Mouse (Mus musculus) cerebellum, adult 11 months (tissue): ENCODE data around the gene Rac2.

Source experiments
- DNase-seq: peaks from one replicate; pipeline ENCODE4 v3.0.0; 2022

The Rac2 gene

GRCm38 (mm10) chr15:78544561-78545001, 28.0 kb downstream of the Rac2 start, which contains the start of gene Sstr3:
Gene Sstr3 (minus strand): TSS chr15:78544685.
- peak; percentile 64 for DNase-seq

- DNase-seq = peak; percentile 37
These were observed 28.5 kb downstream of the Rac2 start for GRCm38 (mm10) chr15:78544041-78544440.

DNA sequence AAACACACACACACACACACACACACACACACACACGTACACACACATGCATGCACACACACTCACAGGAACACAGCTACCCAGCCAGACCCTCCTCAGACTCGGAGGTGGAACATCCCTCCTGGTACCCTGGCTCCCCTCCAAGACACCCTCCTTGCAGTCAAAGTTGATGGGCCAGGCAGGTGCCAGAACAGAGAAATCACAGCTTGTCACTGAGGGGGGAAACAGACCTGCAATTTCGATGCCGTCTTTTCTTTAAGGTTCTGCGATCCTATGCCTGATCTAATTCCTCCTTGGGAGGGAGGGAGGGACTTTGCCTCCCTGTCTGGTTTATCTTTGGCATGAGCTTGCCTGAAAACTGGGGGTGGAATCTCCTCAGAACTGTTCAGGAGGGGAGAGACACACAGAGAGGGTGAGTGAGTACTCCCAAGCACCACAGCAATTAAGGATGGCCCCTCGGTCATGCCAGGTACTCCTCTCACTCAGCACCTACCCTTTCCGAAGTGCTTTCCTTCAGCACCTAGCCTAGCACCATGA, 29.7 kb downstream of the Rac2 start:
- peak; percentile 52 for DNase-seq

DNA sequence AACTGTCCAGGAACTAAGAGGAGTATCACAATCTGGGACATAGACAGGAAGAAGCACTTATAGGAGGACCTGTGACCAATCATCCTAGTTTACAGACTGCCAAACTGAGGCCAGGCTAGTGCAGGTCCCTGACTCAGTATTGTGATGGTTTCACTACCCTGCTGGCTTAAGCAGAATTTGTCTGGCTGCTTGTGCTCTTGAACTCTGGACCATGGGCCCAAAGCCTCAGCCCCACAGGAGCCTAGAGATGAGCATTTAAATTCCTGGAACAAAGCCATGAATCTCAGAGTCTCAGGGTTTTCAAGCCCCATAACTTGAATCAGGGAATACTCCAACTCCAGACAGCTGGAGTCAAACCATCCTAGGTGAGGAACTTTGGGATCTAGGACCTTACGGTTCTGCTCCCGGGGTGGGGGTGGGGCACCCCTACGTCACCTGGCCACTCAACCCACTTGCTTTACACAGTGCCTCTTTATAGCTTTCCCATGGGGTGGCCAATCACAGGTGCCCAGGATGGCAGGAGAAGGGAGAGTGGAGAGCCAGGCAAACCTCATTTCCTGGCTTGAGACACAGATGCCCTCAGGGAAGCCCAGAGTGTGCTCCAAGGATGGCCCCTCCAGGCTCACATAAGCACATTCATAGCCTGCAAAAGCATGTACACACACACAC, 30.4 kb downstream of the Rac2 start:
- peak; percentile 47 for DNase-seq

DNA sequence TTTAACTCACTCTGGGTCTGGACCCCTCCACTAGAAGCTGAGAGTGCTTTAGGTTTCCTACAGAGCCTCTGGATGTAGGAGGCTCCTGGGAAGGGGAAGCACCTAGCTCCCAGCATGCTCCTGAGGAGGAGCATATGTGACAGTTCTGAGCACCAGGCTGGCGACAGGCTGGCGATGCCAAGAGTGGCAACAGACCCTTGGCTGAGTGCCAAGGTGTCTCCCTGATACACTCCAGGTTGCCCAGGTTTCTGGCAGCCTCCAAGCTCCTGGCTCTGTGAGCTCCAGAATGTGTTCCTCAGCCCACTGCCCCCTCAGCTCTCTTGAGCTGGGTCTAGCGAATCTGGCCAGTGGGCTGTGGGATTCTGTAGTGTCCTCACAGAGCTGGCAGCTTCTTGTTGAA, 31.0 kb downstream of the Rac2 start:
- DNase-seq = peak; percentile 77

- DNase-seq = no peak
These were observed 31.5 kb downstream of the Rac2 start for GRCm38 (mm10) chr15:78541036-78541435.

DNA sequence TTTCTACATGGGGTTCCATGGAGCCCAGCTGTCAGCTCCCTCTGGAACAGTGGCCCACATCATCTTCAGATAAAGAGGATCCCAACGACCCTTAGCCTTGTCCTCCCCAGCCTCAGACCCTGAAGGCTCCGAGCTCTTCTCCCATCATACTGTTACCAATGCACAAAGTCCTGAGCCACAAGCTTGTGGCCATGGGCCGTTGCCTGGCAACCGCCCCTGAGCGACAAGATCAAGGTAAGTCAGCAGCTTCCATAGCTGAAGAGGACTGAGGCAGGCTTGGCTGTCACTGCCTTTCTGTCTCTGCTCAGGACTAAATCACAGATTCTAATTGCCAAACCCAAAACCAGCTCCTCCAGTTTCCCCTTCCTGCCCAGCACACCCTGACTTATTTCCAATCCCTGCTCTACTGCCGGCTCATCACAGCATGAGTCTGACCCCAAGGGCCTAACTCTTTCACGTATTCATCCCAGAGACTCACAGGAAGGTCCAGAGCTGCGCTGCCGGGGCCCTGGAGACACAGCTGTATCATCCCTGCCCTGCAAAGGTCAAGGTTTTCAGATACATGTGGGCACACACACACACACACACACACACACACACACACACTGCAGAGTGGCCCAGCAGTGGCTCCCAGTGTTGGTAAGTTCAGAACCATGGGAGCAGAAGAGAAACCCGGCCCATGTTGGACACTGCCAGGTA, 36.7 kb downstream of the Rac2 start:
- no peak for DNase-seq

- peak; percentile 71 for DNase-seq
These were observed 39.2 kb downstream of the Rac2 start for GRCm38 (mm10) chr15:78533346-78533835.

DNA sequence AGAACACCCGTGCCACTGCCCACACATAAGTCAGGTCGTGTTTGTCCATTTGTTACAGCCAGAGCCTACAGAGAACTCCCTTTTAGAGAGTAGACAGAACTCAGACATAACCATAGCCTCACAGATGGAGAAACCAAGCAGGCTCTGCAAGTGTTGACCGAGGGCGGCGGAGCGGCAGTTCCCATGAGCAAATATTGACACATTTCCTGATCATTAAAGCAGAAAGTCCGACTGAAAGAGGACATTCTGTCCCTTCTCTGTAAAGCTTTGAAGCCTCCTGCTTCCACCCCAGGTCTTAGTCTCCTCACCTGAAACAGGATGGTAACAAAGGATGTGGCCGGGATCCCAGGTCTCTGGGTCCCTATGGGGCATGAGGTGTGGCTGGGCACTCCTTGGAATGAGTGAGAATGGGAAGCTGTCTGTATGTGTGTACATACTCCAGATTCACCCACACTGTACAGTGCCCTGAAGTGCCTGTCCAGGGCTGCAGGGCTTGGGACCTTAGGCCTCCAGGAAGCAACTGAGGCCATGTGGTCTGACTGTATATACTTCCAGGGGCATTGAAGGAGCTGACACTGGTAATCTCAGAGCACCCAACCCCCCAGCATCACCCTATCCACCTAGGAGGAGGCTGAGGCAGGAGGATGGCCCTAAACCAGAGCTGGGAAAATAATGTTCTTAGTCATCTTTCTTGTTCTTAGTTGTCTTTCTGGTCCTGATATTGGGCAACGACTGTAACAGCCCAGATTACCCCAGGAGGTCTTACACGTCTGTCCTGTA, 39.8 kb downstream of the Rac2 start:
- no peak for DNase-seq

DNA sequence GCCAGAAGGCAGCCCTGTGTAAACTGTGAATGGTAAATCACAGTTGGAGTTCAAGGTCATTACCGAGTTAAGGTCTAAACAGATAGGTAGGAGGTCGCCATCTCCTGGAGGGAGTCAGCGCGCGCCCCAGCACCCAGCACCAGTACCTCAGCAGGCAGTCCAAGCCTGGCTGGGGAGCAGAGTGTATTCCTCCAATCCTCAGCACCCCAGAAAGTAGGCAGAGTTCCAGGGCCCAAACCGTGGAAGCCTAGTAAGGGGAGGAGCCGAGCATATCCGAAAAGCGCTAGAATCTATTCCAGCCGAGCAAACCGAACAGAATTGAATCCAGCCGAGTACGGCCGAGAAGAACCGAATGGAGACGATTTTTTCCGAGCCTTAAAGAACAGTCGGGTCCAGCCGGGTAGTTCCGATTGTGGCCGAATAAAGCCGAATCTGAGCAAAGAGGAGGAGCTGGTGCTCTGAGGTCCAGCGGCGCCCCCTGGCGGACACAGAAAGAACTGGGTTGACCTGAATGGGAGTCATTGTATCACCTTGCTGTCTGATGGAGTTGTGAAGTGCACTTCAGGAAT, 40.6 kb downstream of the Rac2 start:
- DNase-seq = peak; percentile 99

DNA sequence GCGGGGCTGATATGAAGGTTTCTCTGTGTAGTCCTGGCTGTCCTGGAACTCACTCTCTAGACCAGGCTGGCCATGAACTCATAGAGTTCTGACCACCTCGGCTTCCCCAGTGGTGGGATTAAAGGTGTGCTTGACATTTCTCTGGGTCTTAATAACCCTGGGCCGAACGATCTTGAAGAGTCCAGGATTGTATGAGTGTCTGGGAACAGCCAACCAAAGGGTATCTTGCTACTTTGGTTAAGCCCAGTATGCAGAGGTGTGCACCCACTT, 41.2 kb downstream of the Rac2 start:
- DNase-seq = no peak

DNA sequence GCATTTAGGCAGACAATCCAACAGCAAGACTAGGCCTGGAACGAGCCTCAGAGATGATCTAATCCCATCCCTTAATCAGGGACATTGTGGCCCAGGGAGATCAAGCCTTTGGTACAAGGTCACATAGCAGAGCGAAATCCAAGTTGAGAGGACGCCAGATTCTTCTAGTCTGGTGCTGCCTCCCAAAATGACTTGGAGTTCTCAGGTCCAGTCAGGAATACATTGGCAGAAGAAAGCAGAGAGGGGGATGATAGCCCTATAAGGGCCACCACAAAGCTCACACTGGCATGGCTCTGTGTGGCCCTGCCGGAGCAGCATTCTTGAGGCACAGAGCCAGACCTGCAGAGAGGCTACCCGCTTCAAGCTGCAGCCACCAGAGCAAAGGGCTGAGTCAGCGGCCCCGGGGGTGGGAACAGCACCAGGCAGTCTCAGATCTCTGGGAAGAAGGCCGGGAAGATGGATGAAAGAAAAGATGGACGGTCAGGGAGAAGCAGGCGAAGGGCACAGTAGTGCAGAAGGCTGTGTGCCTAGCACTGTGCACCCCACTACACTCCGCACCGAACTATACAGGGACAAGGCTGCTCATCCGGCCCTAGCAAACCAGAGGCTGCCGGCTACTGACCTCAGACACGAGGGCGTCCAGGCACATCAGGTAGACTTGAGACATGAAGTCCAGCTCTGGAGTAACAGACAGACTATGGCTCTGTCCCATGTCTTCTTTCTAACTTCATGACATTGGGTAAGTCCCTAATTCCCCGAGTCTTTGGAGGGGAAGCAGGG, 41.7 kb downstream of the Rac2 start, which contains the start of gene C1qtnf6:
C1qtnf6 (minus strand) TSS at position 746 of the 780 bp plus-strand sequence.
- peak; percentile 55 for DNase-seq

DNA sequence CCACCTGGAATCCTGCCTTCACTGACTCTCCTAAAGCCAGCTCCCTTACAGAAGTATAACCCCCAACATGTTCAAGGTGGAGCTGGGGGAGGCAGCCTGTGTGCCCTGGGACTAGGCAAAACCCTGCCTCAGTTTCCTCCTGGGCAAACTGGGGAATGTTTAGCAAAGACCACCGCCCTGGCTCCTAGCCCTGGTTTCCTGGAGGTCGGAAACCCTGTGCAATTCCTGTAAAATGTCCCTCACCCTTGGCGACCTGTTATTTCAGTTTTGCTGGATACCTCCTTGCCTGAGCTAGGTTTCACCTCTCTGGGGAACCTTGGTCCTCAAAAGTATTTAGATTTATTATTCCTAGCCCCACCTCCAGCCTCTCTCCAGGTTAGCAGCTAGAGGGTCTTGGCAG, 42.4 kb downstream of the Rac2 start:
- DNase-seq = no peak

DNA sequence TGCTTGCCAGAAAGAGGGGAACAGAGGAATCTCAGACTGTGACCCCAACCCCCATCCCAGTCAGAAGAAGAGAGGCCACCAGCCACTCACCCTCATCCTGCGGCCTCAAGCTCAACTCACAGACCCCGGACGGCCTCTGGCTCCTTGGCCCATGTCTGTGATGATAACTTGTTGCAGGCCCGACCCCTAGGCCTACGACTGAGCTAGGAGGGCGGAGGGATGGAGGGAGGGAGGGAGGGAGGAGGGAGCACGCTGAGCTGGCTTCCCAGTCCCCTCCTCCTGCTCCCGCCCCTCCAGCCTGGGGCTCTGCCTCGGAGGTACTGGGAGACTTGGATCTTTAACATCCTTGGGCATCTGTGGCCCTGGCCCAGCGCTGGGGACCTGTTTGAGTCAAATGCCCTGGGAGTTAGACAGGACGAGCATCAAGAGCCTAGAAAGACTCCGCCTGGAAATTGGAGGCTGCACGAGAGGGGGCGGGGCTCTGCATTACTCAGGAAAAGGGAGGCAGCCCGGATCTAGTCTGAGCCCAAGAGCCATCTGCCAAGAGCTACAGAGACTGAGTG, 43.1 kb downstream of the Rac2 start:
- peak; percentile 55 for DNase-seq

DNA sequence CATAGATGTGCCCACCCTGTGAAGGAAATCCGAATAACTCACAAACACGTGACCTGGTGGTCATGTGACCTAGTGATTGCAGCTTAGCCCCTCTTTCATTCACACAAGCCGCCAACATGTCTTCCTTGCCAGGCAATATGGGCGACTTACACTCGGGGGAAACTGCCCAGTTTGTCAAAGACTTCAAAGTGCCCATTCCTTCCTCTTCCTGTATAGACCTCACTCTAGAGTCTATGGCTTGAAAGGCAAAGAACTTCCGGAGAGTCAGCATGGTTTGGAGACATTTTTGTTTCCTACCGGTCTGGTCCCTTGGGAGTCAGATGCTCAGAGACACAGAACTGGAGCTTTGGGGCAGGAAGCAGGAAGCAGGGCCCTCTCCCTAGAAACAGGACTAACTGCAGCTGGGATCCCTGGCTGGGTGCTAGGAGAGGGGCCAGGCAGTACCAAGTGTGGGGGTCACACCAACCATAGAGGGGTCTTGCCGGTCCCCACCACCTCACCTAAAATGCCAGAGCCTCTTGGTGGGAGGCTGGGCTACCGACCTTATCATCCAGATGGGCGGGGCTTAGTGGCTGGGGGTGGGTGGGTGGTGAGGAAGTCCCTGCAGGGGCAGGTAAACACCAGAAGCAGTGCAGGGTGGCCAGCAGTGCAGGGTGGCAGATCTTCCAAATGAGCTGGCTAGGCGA, 43.7 kb downstream of the Rac2 start:
- no peak for DNase-seq

DNA sequence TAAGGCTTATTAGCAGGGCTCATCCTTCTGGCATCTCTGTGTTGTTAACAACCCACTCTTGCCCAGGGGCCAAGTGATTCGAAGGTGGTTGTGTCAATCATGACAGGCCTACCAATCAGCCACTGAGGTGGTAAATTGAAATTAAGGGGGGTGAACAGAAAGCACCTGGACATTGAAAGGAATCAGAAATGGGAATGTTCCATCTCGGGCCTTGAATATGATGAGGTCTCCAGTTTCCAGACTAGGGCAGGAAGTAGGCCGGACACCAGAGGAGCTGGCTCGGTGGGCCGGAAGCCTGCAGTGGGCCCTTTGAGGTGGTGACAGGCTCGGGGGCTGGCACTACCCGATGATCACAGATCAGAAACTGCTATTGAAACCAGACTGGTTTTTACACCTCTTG, 44.6 kb downstream of the Rac2 start:
- DNase-seq = no peak

- DNase-seq = no peak
These were observed 48.4 kb downstream of the Rac2 start for GRCm38 (mm10) chr15:78524163-78524562.

DNA sequence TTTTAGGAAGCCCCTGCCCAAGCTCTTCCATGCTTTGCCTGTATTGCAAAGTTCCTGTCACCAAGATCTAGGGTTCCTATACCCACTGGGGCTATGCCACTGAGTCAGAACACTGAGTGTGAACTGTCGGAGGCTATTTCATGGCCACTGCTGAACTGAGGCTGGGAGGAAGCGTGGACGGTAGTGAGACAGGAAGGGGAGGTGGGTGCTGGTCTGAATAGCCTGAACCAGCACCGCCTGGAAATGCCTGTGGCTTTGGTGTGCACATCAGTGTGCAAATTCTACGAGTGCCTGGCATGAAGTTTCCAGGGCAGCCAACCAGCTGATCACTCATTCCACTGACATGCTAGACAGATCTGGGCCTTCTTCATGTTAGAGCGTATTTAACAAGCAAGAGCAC, 50.7 kb downstream of the Rac2 start:
- DNase-seq = no peak

- DNase-seq = no peak
These were observed 51.3 kb downstream of the Rac2 start for GRCm38 (mm10) chr15:78521331-78521730.

DNA sequence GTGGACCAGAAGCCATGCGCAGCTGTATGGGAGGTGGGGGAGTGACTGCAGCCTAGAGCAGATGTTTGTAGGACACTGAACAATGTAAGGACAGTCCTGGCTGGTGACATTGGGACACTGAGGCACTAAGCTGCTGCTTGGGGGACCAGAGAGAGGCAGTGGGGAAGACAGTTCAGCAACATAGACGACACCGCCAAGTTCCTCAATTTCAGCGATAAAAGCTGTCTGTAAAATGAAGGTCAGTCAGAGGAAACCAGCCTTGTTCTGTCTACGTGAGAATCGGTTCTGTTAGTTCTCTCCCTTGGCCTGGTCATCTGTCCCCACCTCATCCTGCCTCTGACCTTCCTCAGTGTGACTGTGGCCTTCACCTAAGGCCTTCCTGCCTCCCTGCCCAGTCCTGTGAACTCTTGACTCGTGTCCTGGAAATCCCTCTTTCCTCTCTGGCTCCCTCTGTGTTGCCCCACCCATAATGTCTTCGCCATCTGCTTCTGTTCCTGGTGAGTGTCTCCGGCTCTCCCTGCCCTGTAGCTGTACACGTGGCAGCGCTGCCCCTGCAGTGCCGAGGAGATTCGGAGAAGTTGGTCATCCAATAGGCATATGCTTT, 52.4 kb downstream of the Rac2 start:
- no peak for DNase-seq

GRCm38 (mm10) chr15:78518221-78518620, 54.4 kb downstream of the Rac2 start:
- DNase-seq = no peak
